Mouse (Mus musculus) liver, adult 2 months (tissue): ENCODE results near the gene Xiap. TPM values are rescaled to one million over a fixed set of nuclear protein-coding genes. Genes with fewer than 3 reads are reported as not detected.

Experiments used
- DNase-seq: peaks from one replicate; pipeline ENCODE4 v3.0.0-alpha.2; 2011; ENCODE audit warnings: low read depth, low spot score; ENCODE audit errors: extremely low read depth
- H3K27ac ChIP-seq: fragments of 200-500 bp; replicated peaks from 2 replicates; pipeline ENCODE4 v1.5.1; 2012; ENCODE audit warnings: low read depth, mild to moderate bottlenecking, control low read depth, inconsistent platforms, low read length; ENCODE audit not compliant: insufficient read depth
- H3K27me3 ChIP-seq: fragments of 200-500 bp; 2 replicates; pipeline ENCODE4 v1.6.1; 2012; ENCODE audit warnings: mild to moderate bottlenecking, moderate library complexity, low read length, inconsistent platforms; ENCODE audit not compliant: control insufficient read depth, insufficient read depth
- H3K36me3 ChIP-seq: fragments of 200-500 bp; 2 replicates; pipeline ENCODE4 v1.6.1; 2012; ENCODE audit warnings: low read length, inconsistent platforms; ENCODE audit not compliant: control insufficient read depth, insufficient read depth
- H3K4me1 ChIP-seq: fragments of 200-500 bp; 2 replicates; pipeline ENCODE4 v1.6.1; 2011; ENCODE audit warnings: low read length; ENCODE audit not compliant: control insufficient read depth, insufficient read depth
- H3K4me3 ChIP-seq: fragments of 200-500 bp; 2 replicates; pipeline ENCODE4 v1.5.1; 2011; ENCODE audit warnings: low read depth, mild to moderate bottlenecking, control low read depth, low read length, moderate library complexity; ENCODE audit not compliant: insufficient read depth
- H3K79me2 ChIP-seq: fragments of 200-500 bp; 2 replicates; pipeline ENCODE4 v1.6.1; 2012; ENCODE audit warnings: inconsistent platforms, mild to moderate bottlenecking, low read length, moderate library complexity; ENCODE audit not compliant: control insufficient read depth, insufficient read depth
- H3K9ac ChIP-seq: fragments of 200-500 bp; 2 replicates; pipeline ENCODE4 v1.6.1; 2012; ENCODE audit warnings: low read depth, mild to moderate bottlenecking, control low read depth, inconsistent platforms, low read length
- CTCF ChIP-seq: fragments of 200-500 bp; IDR thresholded peaks from 2 replicates; pipeline ENCODE4 v1.5.1; 2011; ENCODE audit warnings: low read depth, low read length, control low read depth
- POLR2A ChIP-seq: fragments of 200-500 bp; IDR thresholded peaks from 2 replicates; pipeline ENCODE4 v1.6.1; 2011; ENCODE audit warnings: low read length, control low read depth; ENCODE audit not compliant: insufficient read depth; ENCODE audit errors: extremely low read depth
- WGBS: fragments of 180-500 bp; shearing (Covaris S2); methylation state at CpG from one replicate; pipeline ENCODE4 v1.1.7; 2018; 5-methylcytosine and 5-hydroxymethylcytosine counted together
- polyA plus RNA-seq: library from polyadenylated mRNA; depleted of rRNA; stranded (reverse); fragments of >200 nt; gene quantifications from 2 replicates; pipeline ENCODE4 v1.2.3, GENCODE M21; 2012
- total RNA-seq: library from RNA; depleted of rRNA; stranded (reverse); fragments of >200 nt; gene quantifications from 2 replicates; pipeline ENCODE4 v1.2.3, GENCODE M21; 2014

Gene Xiap
- total and polyA plus RNA-seq, 2 experiments: 7.6 to 86.8 TPM

GRCm38 (mm10) chrX:42068201-42068874 is 8.9 kb downstream of the Xiap start:
- H3K9ac ChIP-seq: peak overlapping the region; percentile 81
- under 1% methylated on average over 30 of the region's 37 CpGs for WGBS
- peaks cover 8% of the 10 kb centered on the region for H3K36me3 ChIP-seq
- H3K79me2 ChIP-seq: peaks cover 5% of the 10 kb centered on the region; the same call in 1 of the 2 replicates
- peak overlapping the region; percentile 84 for H3K27ac ChIP-seq
- no peaks in the 10 kb centered on the region for H3K27me3 ChIP-seq
- no peak for TF ChIP-seq CTCF
- TF ChIP-seq POLR2A: no peak
- H3K4me3 ChIP-seq: peak overlapping the region; percentile 78
- H3K4me1 ChIP-seq: peaks cover 10% of the 10 kb centered on the region
- DNase-seq: peak; percentile 79

- peaks cover 5% of the 10 kb centered on the region; the same call in 1 of the 2 replicates for H3K79me2 ChIP-seq
- H3K27me3 ChIP-seq: no peaks in the 10 kb centered on the region
- peak overlapping the region; percentile 78 for H3K4me3 ChIP-seq
- peak overlapping the region; percentile 81 for H3K9ac ChIP-seq
- H3K4me1 ChIP-seq: peaks cover 10% of the 10 kb centered on the region
- peak overlapping the region; percentile 63 for H3K27ac ChIP-seq
- H3K36me3 ChIP-seq: peaks cover 8% of the 10 kb centered on the region
- peak; percentile 49 for DNase-seq
- TF ChIP-seq CTCF: no peak
- TF ChIP-seq POLR2A: no peak
- WGBS: 0% methylated on average over 3 of the region's 3 CpGs
Measured at GRCm38 (mm10) chrX:42068875-42069257, 9.4 kb downstream of the Xiap start.

- H3K4me3 ChIP-seq: no peak overlapping the region
- peaks cover 13% of the 10 kb centered on the region for H3K36me3 ChIP-seq
- H3K27me3 ChIP-seq: no peaks in the 10 kb centered on the region
- H3K4me1 ChIP-seq: peaks cover 15% of the 10 kb centered on the region
- peaks cover 4% of the 10 kb centered on the region; the same call in 1 of the 2 replicates for H3K79me2 ChIP-seq
- 47% methylated on average over 8 of the region's 8 CpGs for WGBS
- TF ChIP-seq CTCF (no peak), POLR2A (no peak)
- H3K9ac ChIP-seq: no peak overlapping the region
- DNase-seq: peak; percentile 29
- H3K27ac ChIP-seq: no peak overlapping the region
Measured at GRCm38 (mm10) chrX:42087731-42088130, 28.3 kb downstream of the Xiap start.

GRCm38 (mm10) chrX:42088136-42088535 is 28.7 kb downstream of the Xiap start:
- H3K9ac ChIP-seq: no peak overlapping the region
- DNase-seq: no peak
- no peak overlapping the region for H3K4me3 ChIP-seq
- H3K27ac ChIP-seq: 0 out of 2 replicates have a peak overlapping the region, but pooled peaks have one; percentile 2
- peaks cover 13% of the 10 kb centered on the region for H3K36me3 ChIP-seq
- 77% methylated on average over 5 of the region's 5 CpGs for WGBS
- peaks cover 4% of the 10 kb centered on the region; the same call in 1 of the 2 replicates for H3K79me2 ChIP-seq
- peaks cover 14% of the 10 kb centered on the region for H3K4me1 ChIP-seq
- H3K27me3 ChIP-seq: no peaks in the 10 kb centered on the region
- no peak for TF ChIP-seq CTCF
- no peak for TF ChIP-seq POLR2A

- Histone ChIP-seq H3K27me3 (no peaks in the 10 kb centered on the region), H3K79me2 (no peaks in the 10 kb centered on the region), H3K4me1 (peaks cover 6% of the 10 kb centered on the region; the same call in 1 of the 2 replicates), H3K27ac (no peak overlapping the region), H3K9ac (no peak overlapping the region), H3K36me3 (peaks cover 37% of the 10 kb centered on the region), H3K4me3 (no peak overlapping the region)
- WGBS: 22% methylated on average over 6 of the region's 6 CpGs
- TF ChIP-seq CTCF (no peak), POLR2A (no peak)
- DNase-seq: peak; percentile 88
Measured at GRCm38 (mm10) chrX:42107137-42107536, 47.7 kb downstream of the Xiap start.

- no peaks in the 10 kb centered on the region for H3K27me3 ChIP-seq
- peaks cover 9% of the 10 kb centered on the region; the same call in 1 of the 2 replicates for H3K4me1 ChIP-seq
- no peak overlapping the region for H3K9ac ChIP-seq
- peak; percentile 89 for DNase-seq
- peaks cover 12% of the 10 kb centered on the region for H3K36me3 ChIP-seq
- TF ChIP-seq CTCF (no peak), POLR2A (no peak)
- 0% methylated on average over 1 of the region's 1 CpGs for WGBS
- peak overlapping the region; percentile 87 for H3K27ac ChIP-seq
- no peaks in the 10 kb centered on the region for H3K79me2 ChIP-seq
- H3K4me3 ChIP-seq: no peak overlapping the region
Measured at GRCm38 (mm10) chrX:42110585-42110984, 51.1 kb downstream of the Xiap start.
